Mouse (Mus musculus): ENCODE data around the gene Kctd2. TPM values are rescaled to one million over a fixed set of nuclear protein-coding genes. Genes with fewer than 3 reads are reported as not detected.

Kctd2 gene
- total RNA-seq, 1 experiment: 14.0 TPM

- H3K27ac ChIP-seq (ENCODE audit: insufficient read depth, low read depth, low read length, poor library complexity, severe bottlenecking): no peak overlapping the region
- no peak overlapping the region for H3K9ac ChIP-seq (ENCODE audit: insufficient read depth, low read depth, low read length, poor library complexity, severe bottlenecking)
- H3K36me3 ChIP-seq (ENCODE audit: control insufficient read depth, insufficient read depth, low read length, poor library complexity, severe bottlenecking): no peaks in the 10 kb centered on the region
- DNase-seq (ENCODE audit: low read depth, low spot score): no peak
- no peaks in the 10 kb centered on the region for H3K9me3 ChIP-seq (ENCODE audit: control insufficient read depth, insufficient read depth, low read depth, low read length)
- no peak overlapping the region for H3K4me3 ChIP-seq (ENCODE audit: insufficient read depth in 1 of 2, low read depth in 1 of 2, low read length in 2 of 2, poor library complexity in 1 of 2, severe bottlenecking in 1 of 2)
- in situ Hi-C loops (cut with MboI; ENCODE audit: low sequenced_read_pairs in 2 of 2, unreplicated experiment in 2 of 2): no loop called here
- no peak for TF ChIP-seq CHD2 (IDR thresholded peaks at IDR 0.05; ENCODE audit: low read depth, low read length)
- no peak for TF ChIP-seq MAFK (IDR thresholded peaks at IDR 0.05; ENCODE audit: insufficient read depth, low read depth, low read length)
- no peak for TF ChIP-seq HCFC1 (IDR thresholded peaks at IDR 0.05; ENCODE audit: borderline replicate concordance, insufficient read depth, low read length)
- TF ChIP-seq ZNF384 (IDR thresholded peaks at IDR 0.05; ENCODE audit: low read depth, low read length): no peak
- no peak for TF ChIP-seq ZC3H11A (IDR thresholded peaks at IDR 0.05; ENCODE audit: borderline replicate concordance, low read depth, low read length)
- H3K4me1 ChIP-seq (ENCODE audit: control insufficient read depth in 2 of 2, insufficient read depth in 2 of 2, low read length in 2 of 2, poor library complexity in 1 of 2): peaks cover 7 to 29% of the 10 kb centered on the region in 2 experiments
Observed at GRCm38 (mm10) chr11:115463397-115463796, 43.5 kb downstream of the Kctd2 start.

DNA sequence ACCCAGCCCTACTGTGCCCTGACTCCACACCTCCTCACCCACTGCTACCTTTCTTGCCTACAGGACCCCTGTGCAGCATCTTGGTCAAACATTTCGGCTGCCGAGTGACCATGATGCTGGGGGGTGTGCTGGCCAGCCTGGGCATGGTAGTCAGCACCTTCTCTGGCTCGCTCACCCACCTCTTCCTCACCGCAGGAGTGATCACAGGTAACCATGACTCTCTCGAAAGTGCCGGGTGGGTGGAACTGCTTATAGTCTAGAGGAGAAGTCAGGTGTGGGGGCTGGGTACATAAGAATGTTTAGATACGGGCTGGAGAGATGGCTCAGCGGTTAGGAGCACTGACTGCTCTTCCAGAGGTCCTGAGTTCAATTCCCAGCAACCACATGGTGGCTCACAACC, 44.9 kb downstream of the Kctd2 start:
- H3K4me1 ChIP-seq (ENCODE audit: control insufficient read depth in 2 of 2, insufficient read depth in 2 of 2, low read length in 2 of 2, poor library complexity in 1 of 2): peaks cover 7 to 33% of the 10 kb centered on the region in 2 experiments
- H3K4me3 ChIP-seq (ENCODE audit: insufficient read depth in 1 of 2, low read depth in 1 of 2, low read length in 2 of 2, poor library complexity in 1 of 2, severe bottlenecking in 1 of 2): no peak overlapping the region
- H3K9me3 ChIP-seq (ENCODE audit: control insufficient read depth, insufficient read depth, low read depth, low read length): no peaks in the 10 kb centered on the region
- DNase-seq (ENCODE audit: low read depth, low spot score): no peak
- no peak overlapping the region for H3K9ac ChIP-seq (ENCODE audit: insufficient read depth, low read depth, low read length, poor library complexity, severe bottlenecking)
- no peak overlapping the region for H3K27ac ChIP-seq (ENCODE audit: insufficient read depth, low read depth, low read length, poor library complexity, severe bottlenecking)
- no peaks in the 10 kb centered on the region for H3K36me3 ChIP-seq (ENCODE audit: control insufficient read depth, insufficient read depth, low read length, poor library complexity, severe bottlenecking)
- no peak for TF ChIP-seq ZC3H11A (IDR thresholded peaks at IDR 0.05; ENCODE audit: borderline replicate concordance, low read depth, low read length)
- in situ Hi-C loops (cut with MboI; ENCODE audit: low sequenced_read_pairs in 2 of 2, unreplicated experiment in 2 of 2): no loop called here

DNA sequence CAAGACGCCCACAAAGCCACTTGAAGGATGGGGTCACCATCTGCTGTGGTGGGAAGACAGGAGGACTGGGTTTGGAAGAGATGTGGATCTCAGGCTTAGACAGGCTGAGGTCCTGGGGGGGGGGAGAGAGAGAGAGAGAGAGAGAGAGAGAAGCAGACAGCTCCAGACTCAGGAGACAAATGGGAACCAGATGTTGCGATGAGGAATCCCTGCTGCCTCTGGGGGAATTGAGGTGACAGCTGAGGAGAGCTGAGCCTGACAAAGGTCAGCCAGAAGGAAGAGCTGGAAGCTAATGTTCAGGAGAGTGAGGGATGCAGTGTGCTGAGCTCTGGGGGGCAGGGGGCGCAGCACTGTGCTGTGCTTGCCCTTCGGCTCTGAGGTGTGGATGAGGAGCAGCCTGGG, 47.3 kb downstream of the Kctd2 start:
- DNase-seq (ENCODE audit: low read depth, low spot score): no peak
- no peak overlapping the region for H3K4me3 ChIP-seq (ENCODE audit: insufficient read depth in 1 of 2, low read depth in 1 of 2, low read length in 2 of 2, poor library complexity in 1 of 2, severe bottlenecking in 1 of 2)
- H3K9me3 ChIP-seq (ENCODE audit: control insufficient read depth, insufficient read depth, low read depth, low read length): no peaks in the 10 kb centered on the region
- H3K9ac ChIP-seq (ENCODE audit: insufficient read depth, low read depth, low read length, poor library complexity, severe bottlenecking): 0 out of 2 replicates have a peak overlapping the region, but pooled peaks have one; percentile 3
- H3K36me3 ChIP-seq (ENCODE audit: control insufficient read depth, insufficient read depth, low read length, poor library complexity, severe bottlenecking): no peaks in the 10 kb centered on the region
- peaks cover 7 to 31% of the 10 kb centered on the region in 2 experiments for H3K4me1 ChIP-seq (ENCODE audit: control insufficient read depth in 2 of 2, insufficient read depth in 2 of 2, low read length in 2 of 2, poor library complexity in 1 of 2)
- in situ Hi-C loops (cut with MboI; ENCODE audit: low sequenced_read_pairs in 2 of 2, unreplicated experiment in 2 of 2): no loop called here
- no peak overlapping the region for H3K27ac ChIP-seq (ENCODE audit: insufficient read depth, low read depth, low read length, poor library complexity, severe bottlenecking)
- TF ChIP-seq MAFK (IDR thresholded peaks at IDR 0.05; ENCODE audit: insufficient read depth, low read depth, low read length): no peak
- no peak for TF ChIP-seq ZNF384 (IDR thresholded peaks at IDR 0.05; ENCODE audit: low read depth, low read length)
- TF ChIP-seq ZC3H11A (IDR thresholded peaks at IDR 0.05; ENCODE audit: borderline replicate concordance, low read depth, low read length): no peak
- TF ChIP-seq CHD2 (IDR thresholded peaks at IDR 0.05; ENCODE audit: low read depth, low read length): no peak
- no peak for TF ChIP-seq HCFC1 (IDR thresholded peaks at IDR 0.05; ENCODE audit: borderline replicate concordance, insufficient read depth, low read length)

DNA sequence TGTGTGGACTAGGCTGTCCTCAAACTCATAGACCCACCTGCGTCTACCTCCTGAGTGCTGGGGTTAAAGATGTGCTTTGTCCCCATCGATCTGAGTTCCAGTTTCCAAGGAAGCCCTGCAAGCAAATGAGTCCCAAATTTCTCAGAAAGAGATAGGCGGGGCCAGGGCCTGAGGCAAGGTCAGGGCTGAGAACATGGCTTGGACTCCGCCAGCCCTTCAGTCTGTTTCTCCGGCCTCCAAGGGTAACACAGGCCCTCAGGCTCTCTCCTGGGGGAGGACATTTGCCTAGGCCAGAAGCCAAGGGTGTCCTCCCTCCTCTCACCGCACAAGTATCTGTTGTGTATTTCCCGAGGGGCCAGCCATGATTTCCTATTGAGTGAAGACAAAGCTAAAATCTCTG, 52.3 kb downstream of the Kctd2 start:
- H3K9ac ChIP-seq (ENCODE audit: insufficient read depth, low read depth, low read length, poor library complexity, severe bottlenecking): peak overlapping the region; percentile 15; the same call in 1 of the 2 replicates
- no peaks in the 10 kb centered on the region for H3K36me3 ChIP-seq (ENCODE audit: control insufficient read depth, insufficient read depth, low read length, poor library complexity, severe bottlenecking)
- H3K9me3 ChIP-seq (ENCODE audit: control insufficient read depth, insufficient read depth, low read depth, low read length): no peaks in the 10 kb centered on the region
- H3K27ac ChIP-seq (ENCODE audit: insufficient read depth, low read depth, low read length, poor library complexity, severe bottlenecking): peak overlapping the region; percentile 10; the same call in 1 of the 2 replicates
- H3K4me3 ChIP-seq (ENCODE audit: insufficient read depth in 1 of 2, low read depth in 1 of 2, low read length in 2 of 2, poor library complexity in 1 of 2, severe bottlenecking in 1 of 2): no peak overlapping the region
- H3K4me1 ChIP-seq (ENCODE audit: control insufficient read depth in 2 of 2, insufficient read depth in 2 of 2, low read length in 2 of 2, poor library complexity in 1 of 2): peaks cover 4 to 27% of the 10 kb centered on the region in 2 experiments; a peak in 3 of 4 replicates
- no peak for TF ChIP-seq MAFK (IDR thresholded peaks at IDR 0.05; ENCODE audit: insufficient read depth, low read depth, low read length)
- no peak for TF ChIP-seq ZNF384 (IDR thresholded peaks at IDR 0.05; ENCODE audit: low read depth, low read length)
- TF ChIP-seq CHD2 (IDR thresholded peaks at IDR 0.05; ENCODE audit: low read depth, low read length): no peak
- no peak for TF ChIP-seq ZC3H11A (IDR thresholded peaks at IDR 0.05; ENCODE audit: borderline replicate concordance, low read depth, low read length)
- no peak for TF ChIP-seq HCFC1 (IDR thresholded peaks at IDR 0.05; ENCODE audit: borderline replicate concordance, insufficient read depth, low read length)
- no peak for DNase-seq (ENCODE audit: low read depth, low spot score)
- in situ Hi-C loops (cut with MboI; ENCODE audit: low sequenced_read_pairs in 2 of 2, unreplicated experiment in 2 of 2): no loop called here

All from ES-E14 (cell line).